Mouse (Mus musculus): ENCODE measurements around the gene Nmb.

DNA sequence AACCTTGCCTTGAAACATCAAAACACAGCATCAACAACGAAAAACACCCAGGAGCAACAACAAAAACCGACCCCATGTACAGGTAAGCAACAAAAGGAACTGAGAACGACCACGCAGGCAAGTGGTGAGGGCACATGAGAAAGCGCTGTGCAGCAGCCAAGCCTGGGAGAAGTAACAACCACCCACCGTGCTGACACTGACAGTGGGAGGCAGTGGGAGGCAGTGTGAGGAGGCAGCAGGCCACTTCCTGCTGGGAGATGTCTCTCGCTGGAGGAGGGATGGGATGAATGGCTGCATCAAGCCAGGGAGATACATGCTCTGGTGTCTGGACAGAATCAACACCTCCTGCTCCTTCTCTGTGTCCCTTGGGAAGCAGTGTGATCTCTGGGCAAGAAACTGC is 7.7 kb downstream of the Nmb start:
- TF ChIP-seq POLR2A (IDR thresholded peaks at IDR 0.05; ENCODE audit: low read depth, low read length) (no peak), NRF1 (IDR thresholded peaks at IDR 0.05; ENCODE audit: low read depth, low read length) (no peak), BHLHE40 (IDR thresholded peaks at IDR 0.05; ENCODE audit: low read depth, low read length) (no peak), E2F4 (IDR thresholded peaks at IDR 0.05; ENCODE audit: insufficient replicate concordance, low read depth, low read length) (no peak), MAX (IDR thresholded peaks at IDR 0.05; ENCODE audit: low read length) (no peak), MYC (IDR thresholded peaks at IDR 0.05; ENCODE audit: low read depth, low read length) (no peak), CTCF (conservative IDR thresholded peaks at IDR 0.05 in 1 of 2, IDR thresholded peaks at IDR 0.05 in 1 of 2; ENCODE audit: low read depth in 2 of 2, low read length in 2 of 2) (no peak), ZC3H11A (IDR thresholded peaks at IDR 0.05; ENCODE audit: low read depth, low read length) (no peak), JUND (conservative IDR thresholded peaks at IDR 0.05; ENCODE audit: low read depth, low read length) (no peak), USF1 (IDR thresholded peaks at IDR 0.05; ENCODE audit: low read depth, low read length) (no peak), MAFK (IDR thresholded peaks at IDR 0.05; ENCODE audit: insufficient replicate concordance, low read length) (no peak), PAX5 (IDR thresholded peaks at IDR 0.05; ENCODE audit: low read length) (no peak), POLR2AphosphoS2 (IDR thresholded peaks at IDR 0.05; ENCODE audit: low read depth, low read length) (no peak)

All from CH12.LX (cell line).